Mouse (Mus musculus): ENCODE data around the gene Krtcap2.

Gene Krtcap2

DNA sequence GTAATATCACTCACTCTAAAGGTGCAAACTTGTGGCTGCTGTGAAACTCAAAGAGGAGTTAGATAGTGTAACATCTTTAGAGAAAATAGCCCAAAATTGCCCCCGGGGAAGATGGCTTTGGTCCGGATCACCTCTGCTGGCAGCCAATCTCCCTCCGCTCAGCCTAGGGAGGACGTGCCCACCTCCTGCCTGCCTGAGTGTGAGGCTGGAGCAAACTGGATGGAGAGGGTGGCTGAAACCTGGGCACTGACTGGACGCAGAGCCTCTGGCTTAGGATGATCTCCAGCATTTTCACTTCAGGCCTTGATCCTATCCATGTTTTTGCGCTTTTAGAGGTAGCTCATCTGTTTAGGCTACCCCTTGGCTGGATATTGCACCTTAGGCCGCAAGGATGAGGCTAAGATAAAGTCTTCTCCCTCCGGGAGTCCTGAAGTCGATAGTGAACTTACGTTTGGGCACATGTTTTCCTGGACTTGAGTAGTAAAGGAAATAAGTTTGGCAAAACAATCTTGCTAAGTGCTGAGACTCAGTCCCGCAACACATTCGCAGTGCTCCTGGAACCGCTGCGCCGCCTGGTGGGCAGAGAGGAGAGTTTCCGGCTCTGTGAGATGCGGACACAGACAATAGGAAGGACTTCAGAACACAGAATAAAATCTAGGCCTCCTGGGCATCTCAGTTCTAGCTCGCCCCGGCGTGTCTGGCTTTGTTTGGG, 36.0 kb downstream of the Krtcap2 start:
- no peak for DNase-seq (ENCODE audit: low spot score)

DNA sequence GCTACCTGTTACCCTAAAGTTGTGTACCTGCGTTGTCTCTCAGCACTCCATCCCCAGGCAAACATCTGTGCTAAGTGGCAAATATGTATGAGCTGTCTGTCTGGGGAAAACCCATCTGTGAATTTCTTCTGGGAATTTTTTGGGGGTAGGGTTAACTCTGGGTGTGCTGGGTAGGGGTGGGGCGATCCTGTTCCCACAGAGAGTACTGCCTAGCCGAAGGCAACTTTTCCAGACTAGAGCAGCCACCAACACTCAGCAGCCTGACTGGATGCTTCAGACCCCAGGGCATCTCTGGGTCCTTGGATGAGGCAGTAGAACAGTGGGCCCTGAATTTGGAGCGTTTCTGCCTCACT, 36.5 kb downstream of the Krtcap2 start:
- no peak for DNase-seq (ENCODE audit: low spot score)

DNA sequence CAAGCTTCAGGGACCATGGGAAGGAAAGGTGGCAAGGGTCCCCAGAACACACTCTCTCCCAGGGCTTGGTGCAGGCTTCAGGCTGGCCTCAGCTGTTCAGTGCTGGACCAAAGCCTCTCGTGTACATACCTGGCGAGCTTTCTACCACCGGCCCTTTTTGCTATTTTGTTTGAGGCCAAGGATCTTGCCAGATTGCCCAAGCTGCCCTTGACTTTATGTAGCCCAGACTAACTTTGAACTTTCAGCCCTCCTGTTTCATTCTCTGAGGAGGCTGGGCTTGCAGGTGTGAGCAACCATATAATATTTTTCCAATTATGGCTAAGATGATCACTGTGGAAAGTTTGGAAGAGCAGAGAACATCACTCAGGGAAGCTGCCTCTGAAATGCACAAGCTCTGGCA, 38.5 kb downstream of the Krtcap2 start:
- no peak for DNase-seq (ENCODE audit: low spot score)

DNA sequence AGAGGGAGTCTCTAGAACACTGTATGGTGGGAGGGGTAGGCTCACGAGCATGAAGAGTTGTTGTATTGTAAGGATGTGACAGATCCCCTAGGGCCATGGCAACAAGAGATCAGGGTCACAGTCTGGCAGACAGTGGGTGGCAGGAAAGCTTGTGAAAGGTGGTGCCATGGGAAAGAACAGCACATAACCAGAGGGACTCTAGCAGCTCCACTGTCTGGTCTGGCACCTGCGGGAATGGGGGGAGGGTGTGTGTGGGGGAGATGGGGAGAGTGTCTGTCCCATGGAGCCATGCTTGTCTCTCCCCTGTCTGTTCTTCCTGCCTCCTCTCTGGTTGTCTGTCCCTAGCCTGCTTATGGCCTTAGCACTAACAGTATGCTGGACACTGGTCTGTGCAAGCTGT, 39.8 kb downstream of the Krtcap2 start:
- no peak for DNase-seq (ENCODE audit: low spot score)

DNA sequence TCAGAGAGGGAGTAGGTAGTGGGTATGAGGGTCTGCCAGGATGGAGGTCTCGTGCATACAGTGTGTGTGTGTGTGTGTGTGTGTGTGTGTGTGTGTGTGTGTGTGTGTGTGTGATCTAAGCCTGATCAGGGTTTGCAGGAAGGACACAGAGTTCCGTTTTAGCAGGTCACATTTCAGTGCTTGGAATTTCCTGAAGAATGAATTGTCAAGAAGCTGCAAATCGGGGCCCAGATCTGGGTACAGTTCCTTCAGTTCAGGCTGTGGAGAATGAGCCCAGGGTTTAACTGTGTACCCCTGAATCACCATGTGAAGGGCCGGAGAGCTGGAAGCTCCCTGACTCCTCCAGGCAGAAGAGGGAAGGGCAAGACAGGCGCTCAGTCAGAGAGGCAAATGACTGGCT, 41.5 kb downstream of the Krtcap2 start:
- DNase-seq (ENCODE audit: low spot score): no peak

DNA sequence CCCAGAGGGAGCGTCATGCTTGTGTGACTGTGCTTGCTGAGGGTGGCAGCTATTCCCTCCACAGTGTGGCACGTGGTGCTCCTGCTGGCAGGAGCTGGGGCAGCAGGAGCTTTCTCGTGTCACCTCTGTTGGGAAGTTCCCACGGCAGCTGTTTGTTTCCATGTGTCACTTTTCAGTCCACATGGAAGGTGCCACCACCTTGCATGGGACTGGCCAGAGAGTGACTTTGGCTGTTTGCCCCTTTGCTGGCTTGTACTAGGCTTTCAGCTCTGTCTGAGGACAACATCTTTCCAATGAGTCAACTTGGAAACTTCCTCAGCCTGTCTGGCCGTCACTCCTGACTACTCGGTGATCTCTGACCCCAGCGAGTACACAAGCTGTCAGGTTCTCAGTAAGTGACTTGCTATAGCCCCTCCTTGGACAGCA, 42.8 kb downstream of the Krtcap2 start:
- no peak for DNase-seq (ENCODE audit: low spot score)

DNA sequence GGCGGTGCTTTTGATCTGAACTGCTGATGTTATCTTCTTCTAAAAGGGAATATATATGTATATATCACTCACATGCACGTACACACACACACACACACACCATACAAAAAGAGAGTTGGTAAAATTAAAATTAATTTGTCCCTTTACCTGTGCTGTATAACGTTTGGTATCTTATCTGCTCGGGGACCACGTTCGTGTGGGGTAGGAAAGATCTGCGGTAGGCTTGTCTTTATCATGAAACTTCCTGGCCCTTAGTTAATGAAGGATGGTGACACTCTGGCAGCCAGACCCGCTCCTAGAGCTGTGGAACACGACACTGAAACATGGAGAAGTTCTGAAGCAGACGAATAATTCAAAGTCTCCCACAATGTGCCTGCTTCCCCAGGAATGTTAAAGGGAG, 46.1 kb downstream of the Krtcap2 start:
- no peak for DNase-seq (ENCODE audit: low spot score)

DNA sequence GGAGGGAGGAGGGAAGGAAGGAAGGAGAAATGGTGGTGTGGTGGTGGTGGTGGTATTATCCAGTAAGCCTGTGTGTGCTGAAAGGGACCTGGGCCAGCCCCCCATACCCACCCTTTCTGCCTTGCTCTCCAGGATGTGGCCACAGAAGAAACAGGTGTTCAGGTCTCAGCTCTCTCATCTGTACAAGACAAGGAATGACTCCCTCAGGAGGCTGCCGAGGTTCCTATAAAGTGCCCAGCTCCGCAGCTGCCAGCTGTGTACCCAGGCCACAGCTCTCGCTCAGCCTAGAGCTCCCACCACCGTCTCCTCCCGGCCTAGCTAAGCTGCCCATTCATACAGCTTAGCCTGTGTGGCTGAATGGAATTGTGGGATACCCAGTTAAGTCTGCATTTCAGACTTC, 46.5 kb downstream of the Krtcap2 start:
- no peak for DNase-seq (ENCODE audit: low spot score)

DNA sequence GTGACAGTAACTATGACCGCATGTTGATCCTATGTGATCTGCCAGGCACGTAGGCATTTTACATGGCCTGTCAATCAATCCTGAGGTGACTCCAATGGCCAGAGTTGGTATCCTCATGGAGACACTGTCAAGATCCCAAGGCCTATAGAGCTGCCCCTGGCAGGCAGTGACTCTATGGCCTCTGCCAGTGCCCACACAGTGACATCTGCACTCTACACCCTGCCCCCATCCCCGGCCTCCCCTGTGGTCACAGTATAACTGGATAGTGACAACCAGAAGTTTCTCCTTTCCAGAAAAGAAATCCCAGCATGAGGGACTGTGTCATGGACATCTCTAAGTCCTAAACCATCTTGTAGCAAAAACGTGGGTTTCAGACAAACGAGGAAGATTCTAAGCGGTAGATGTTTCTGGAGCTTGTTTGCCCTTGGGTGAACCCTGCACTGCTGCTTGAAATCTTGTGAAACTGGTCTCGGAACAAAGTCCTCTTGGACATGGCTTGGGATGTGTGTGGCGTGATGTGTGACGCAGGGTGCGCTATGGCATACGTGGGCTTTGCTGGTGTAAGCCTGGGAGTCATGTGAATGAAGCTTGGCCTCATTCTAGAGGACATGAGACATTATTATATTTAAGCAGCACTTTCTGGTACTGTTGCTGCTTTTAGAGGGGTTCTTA, 47.6 kb downstream of the Krtcap2 start:
- DNase-seq (ENCODE audit: low spot score): no peak

DNA sequence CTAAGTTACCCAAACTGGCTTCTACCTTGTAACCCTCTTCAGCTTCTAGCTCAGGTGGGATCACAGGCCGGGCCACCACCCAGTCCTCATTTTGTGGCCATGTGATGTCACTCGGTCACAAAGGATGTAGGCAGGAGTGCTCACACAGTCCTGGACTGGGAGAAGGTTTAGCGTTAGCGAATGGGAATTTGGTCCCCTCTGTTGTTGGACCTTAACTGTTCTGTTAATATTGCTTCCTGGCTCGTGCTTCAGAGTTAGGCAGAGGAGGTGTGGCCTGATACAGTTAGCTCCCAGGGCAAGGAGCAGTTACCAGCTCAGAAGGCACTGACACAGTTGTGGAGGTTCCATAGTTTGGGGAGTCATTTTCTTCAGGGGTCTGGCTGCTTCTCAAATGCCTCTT, 48.4 kb downstream of the Krtcap2 start:
- no peak for DNase-seq (ENCODE audit: low spot score)

DNA sequence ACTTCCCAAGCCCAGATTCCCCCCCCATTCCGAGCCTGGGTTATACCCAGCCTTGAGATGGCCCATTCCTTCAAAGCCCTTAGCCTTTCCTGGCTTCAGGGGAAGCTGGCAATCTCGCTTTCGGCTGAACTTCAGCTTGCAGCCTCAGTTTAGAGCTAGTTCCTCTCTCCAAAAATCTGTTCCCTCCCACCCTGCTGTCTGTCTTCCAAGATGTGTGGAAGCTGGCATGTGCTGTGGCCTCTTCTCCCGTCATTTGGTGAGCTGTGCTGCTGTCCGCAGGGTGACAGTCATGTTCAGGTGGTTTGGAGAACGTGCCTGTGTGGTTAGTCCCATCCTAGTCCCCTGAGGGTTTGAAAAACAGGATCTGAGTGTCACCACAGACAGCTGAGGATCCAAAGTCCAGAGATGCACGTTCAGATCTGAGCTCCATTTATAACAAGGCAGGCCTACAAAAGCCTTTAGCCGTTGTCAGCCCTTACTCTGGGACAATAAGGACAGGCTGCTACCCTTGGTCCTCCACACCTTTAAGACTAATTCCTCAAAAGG, 50.0 kb downstream of the Krtcap2 start:
- no peak for DNase-seq (ENCODE audit: low spot score)

DNA sequence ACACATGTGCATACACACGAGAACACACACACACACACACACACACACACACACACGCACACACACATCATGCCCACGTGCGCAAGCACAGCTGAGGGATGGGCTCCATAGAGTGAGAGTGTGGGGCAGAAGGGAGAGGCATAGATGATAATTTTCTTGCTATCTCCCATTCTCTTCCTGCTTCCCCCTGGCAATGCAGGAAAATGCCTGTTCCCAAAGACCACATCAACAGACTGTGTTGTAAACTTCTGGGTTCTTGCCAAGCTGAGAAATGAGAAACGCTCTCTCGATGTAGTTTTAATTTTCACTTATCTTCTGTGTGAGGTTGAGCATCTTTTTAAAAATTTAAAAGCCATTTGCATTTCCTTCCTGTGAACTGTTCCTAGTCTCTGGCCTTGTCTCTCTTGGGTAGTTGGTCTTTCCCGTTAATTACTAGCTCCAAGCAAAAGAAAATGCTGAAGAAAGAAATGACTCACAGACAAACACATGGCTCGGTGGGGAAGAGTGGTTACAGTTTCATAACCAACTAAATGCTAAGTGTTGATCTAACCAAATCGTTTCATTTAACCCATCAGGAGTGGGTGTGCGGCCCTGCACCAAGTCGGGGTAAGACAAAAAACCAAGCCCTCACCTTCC, 51.1 kb downstream of the Krtcap2 start:
- no peak for DNase-seq (ENCODE audit: low spot score)

DNA sequence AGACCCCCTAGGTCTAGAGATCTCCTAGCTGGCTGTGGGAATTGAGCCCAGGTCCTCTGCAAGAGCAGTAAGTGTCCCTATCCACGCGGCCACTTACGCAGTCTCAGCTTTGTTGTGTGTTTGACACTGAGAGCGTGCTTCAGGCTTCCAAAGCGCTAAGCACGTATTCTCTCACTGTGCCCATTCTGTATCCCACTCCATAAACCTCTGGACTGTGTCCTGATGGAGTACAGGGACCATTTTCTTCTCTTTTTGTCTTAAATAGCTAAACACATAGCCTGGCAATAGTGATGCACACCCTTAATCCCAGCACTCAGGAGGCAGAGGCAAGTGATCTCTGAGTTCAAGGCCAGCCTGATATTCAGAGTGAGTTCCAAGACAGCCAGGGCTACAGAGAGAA, 53.1 kb downstream of the Krtcap2 start:
- DNase-seq (ENCODE audit: low spot score): no peak

DNA sequence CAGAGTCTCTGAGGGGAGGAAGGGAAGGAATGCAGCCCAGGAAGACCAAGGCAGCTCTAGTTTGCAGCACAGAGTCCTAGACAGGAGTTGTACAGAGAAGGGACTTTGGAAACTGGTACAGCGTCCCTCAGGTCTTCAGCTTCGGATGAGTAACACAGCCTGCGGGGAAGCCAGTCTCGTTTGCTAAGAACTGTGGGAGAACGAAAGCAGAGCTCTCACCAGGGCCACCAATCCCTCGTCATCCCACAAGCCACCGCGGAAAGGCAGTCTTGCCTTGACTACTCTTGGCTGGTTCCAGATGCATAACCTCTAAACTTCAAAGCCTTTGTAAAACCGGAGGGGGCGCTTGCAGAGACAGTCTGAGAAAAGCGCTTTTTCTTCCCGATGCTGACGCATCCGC, 53.7 kb downstream of the Krtcap2 start:
- no peak for DNase-seq (ENCODE audit: low spot score)
